Comparison of ENCODE assay signal across 8 mouse cellular contexts in the genomic region with DNA sequence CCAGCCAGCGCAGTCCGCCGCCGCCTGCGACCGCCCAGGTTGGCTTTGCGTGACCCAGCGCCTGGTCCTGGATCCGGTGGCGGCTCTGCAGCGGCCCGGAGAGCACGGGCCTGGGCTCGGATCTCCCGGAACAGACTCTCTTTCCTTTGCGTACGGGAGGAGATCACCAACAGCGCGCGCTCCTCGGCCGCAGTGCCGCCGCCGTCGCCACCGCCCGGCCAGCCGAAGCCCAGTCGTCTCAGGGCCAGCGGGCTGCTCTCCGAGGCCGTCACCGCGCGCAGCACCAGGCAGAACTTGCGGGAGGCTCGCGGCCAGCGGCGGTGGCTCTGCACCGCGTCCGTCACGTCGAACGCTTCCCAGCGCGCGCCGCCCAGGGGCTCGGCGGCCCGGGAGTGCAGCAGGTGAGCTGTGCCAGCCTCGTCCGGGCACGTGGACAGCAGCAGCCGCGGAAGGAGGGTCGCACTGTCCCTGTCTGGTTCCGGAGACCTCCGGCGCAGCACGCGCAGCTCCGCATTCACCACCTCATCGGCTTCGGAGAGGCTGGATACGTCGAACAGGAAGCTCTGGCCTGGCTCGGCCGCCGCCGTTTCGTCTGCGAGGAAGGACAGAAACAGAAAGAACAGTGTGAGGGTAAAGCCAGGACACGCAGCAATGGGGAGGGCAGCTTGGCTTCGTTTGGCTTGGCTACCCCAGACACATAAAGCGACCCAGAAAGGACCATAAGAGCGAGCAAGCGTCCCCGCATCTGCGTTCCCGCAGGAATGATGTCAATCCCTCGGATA. TPM values are rescaled to one million over a fixed set of nuclear protein-coding genes. Genes with fewer than 3 reads are reported as not detected.
DNase-seq lines count a peak whose midpoint lies in the region; ATAC-seq and TF ChIP-seq lines count a peak whose summit lies in the region.
"Had no signal": no experiment of that assay in that cellular context is flagged by ENCODE, and none has a peak within 500 bp of the region (broad histone marks: within the 10 kb centered on the region; RNA-seq: fewer than 3 reads in every experiment).

No protein-coding gene starts in this region.

- H3K9ac ChIP-seq in lung, embryonic 15.5 days = no peak overlapping the region
- H3K9ac ChIP-seq in forebrain, embryonic 11.5 days (ENCODE audit: low read length) = no peak overlapping the region
- H3K9ac ChIP-seq in limb, embryonic 14.5 days (ENCODE audit: low read depth, low read length, severe bottlenecking) = peak overlapping the region; percentile 36; the same call in 1 of the 2 replicates
- H3K9ac ChIP-seq in stomach, embryonic 15.5 days = no peak overlapping the region

- H3K9me3 ChIP-seq in lung, embryonic 15.5 days = no peaks in the 10 kb centered on the region
- H3K9me3 ChIP-seq in forebrain, embryonic 11.5 days (ENCODE audit: control insufficient read depth, low read length) = no peaks in the 10 kb centered on the region
- no peaks in the 10 kb centered on the region for H3K9me3 ChIP-seq in limb, embryonic 14.5 days (ENCODE audit: control insufficient read depth, low read length)
- H3K9me3 ChIP-seq in stomach, embryonic 15.5 days = no peaks in the 10 kb centered on the region

- H3K4me3 ChIP-seq in lung, embryonic 15.5 days = peak overlapping the region; percentile 41
- peak overlapping the region; percentile 26 for H3K4me3 ChIP-seq in forebrain, embryonic 11.5 days (ENCODE audit: low read depth, low read length)
- H3K4me3 ChIP-seq in limb, embryonic 14.5 days (replicated peaks; ENCODE audit: low read length) = peak overlapping the region; percentile 41
- peak overlapping the region; percentile 41 for H3K4me3 ChIP-seq in stomach, embryonic 15.5 days (replicated peaks)

- no peak for TF ChIP-seq POLR2A in limb, embryonic 14.5 days (IDR thresholded peaks at IDR 0.05; ENCODE audit: borderline replicate concordance, extremely low read depth, insufficient read depth, insufficient read length)

- WGBS in lung, embryonic 15.5 days = 3% methylated on average over 85 of the region's 85 CpGs
- WGBS in forebrain, embryonic 11.5 days = 1% methylated on average over 82 of the region's 85 CpGs
- 2% methylated on average over 50 of the region's 85 CpGs for WGBS in limb, embryonic 14.5 days
- WGBS in stomach, embryonic 15.5 days = 3% methylated on average over 82 of the region's 85 CpGs

- no peak for ATAC-seq in lung, embryonic 15.5 days (ENCODE audit: borderline replicate concordance, extremely low read depth, low FRiP score, low TSS enrichment)
- ATAC-seq in forebrain, embryonic 11.5 days (replicated peaks; ENCODE audit: low FRiP score) = no peak
- no peak for ATAC-seq in limb, embryonic 14.5 days (ENCODE audit: low FRiP score, low read depth)
- ATAC-seq in stomach, embryonic 15.5 days (ENCODE audit: insufficient read depth, low FRiP score, low read depth) = no peak
- ATAC-seq: activated CD4-positive, CD25-positive, alpha-beta regulatory T cell, adult 4 months had no signal

- peaks cover 41% of the 10 kb centered on the region for H3K4me1 ChIP-seq in lung, embryonic 15.5 days
- H3K4me1 ChIP-seq in forebrain, embryonic 11.5 days (replicated peaks; ENCODE audit: control insufficient read depth, insufficient read depth, low read length) = peaks cover 14% of the 10 kb centered on the region; the same call in 1 of the 2 replicates
- peaks cover 12% of the 10 kb centered on the region for H3K4me1 ChIP-seq in limb, embryonic 14.5 days (ENCODE audit: control insufficient read depth, insufficient read depth, low read length)
- peaks cover 26% of the 10 kb centered on the region for H3K4me1 ChIP-seq in stomach, embryonic 15.5 days

- no peak overlapping the region for H3K27ac ChIP-seq in lung, embryonic 15.5 days
- no peak overlapping the region for H3K27ac ChIP-seq in forebrain, embryonic 11.5 days (ENCODE audit: low read depth, low read length)
- no peak overlapping the region for H3K27ac ChIP-seq in limb, embryonic 14.5 days (replicated peaks; ENCODE audit: low read depth, low read length)
- H3K27ac ChIP-seq in stomach, embryonic 15.5 days = no peak overlapping the region

- peaks cover 90% of the 10 kb centered on the region for H3K27me3 ChIP-seq in lung, embryonic 15.5 days
- peaks cover 78% of the 10 kb centered on the region for H3K27me3 ChIP-seq in forebrain, embryonic 11.5 days (ENCODE audit: control insufficient read depth, insufficient read depth, low read length)
- H3K27me3 ChIP-seq in limb, embryonic 14.5 days (ENCODE audit: control insufficient read depth, insufficient read depth, low read length) = peaks cover 88% of the 10 kb centered on the region
- H3K27me3 ChIP-seq in stomach, embryonic 15.5 days (replicated peaks) = peaks cover 86% of the 10 kb centered on the region

- no peak for DNase-seq in lung, postnatal 14 days
- peak; percentile 70 for DNase-seq in forebrain, embryonic 11.5 days (ENCODE audit: low spot score)
- DNase-seq in limb, embryonic 14.5 days (ENCODE audit: low spot score) = no peak
- no peak for DNase-seq in frontal cortex, postnatal 36 days (ENCODE audit: low spot score in 2 of 2)
- DNase-seq in thymus, postnatal 25 days = no peak

- H3K4me2 ChIP-seq in lung, embryonic 15.5 days = peak overlapping the region; percentile 70
- peak overlapping the region; percentile 45 for H3K4me2 ChIP-seq in forebrain, embryonic 11.5 days (ENCODE audit: low read depth, low read length, severe bottlenecking)
- peak overlapping the region; percentile 61 for H3K4me2 ChIP-seq in limb, embryonic 14.5 days (replicated peaks; ENCODE audit: low read depth, low read length, severe bottlenecking)
- peak overlapping the region; percentile 68 for H3K4me2 ChIP-seq in stomach, embryonic 15.5 days

- H3K36me3 ChIP-seq in lung, embryonic 15.5 days = no peaks in the 10 kb centered on the region
- H3K36me3 ChIP-seq in forebrain, embryonic 11.5 days (ENCODE audit: control insufficient read depth, insufficient read depth, low read length) = no peaks in the 10 kb centered on the region
- H3K36me3 ChIP-seq in limb, embryonic 14.5 days (ENCODE audit: control insufficient read depth, insufficient read depth, low read length) = no peaks in the 10 kb centered on the region
- H3K36me3 ChIP-seq in stomach, embryonic 15.5 days = no peaks in the 10 kb centered on the region

RNA-seq across cellular contexts. Expression of gene Gdf7, which starts 3.2 kb away (rescaled TPM):
- not detected in 2 replicates for polyA plus RNA-seq in lung, embryonic 15.5 days (2015; fragmentation: Nextera tagmentation; extraction: Ambion mirVana)
- 0.75 TPM in 1 of 2 replicates, not detected in the other for polyA plus RNA-seq in forebrain, embryonic 11.5 days (2014; fragmentation: Nextera tagmentation; extraction: Ambion mirVana)
- 0.62 and 0.81 TPM in 2 replicates for polyA plus RNA-seq in limb, embryonic 14.5 days (2012; rRNA removed)
- polyA plus RNA-seq in limb, embryonic 14.5 days (2014; fragmentation: Nextera tagmentation; extraction: Ambion mirVana) = 0.34 and 0.51 TPM in 2 replicates
- polyA plus RNA-seq in stomach, embryonic 15.5 days (2015; fragmentation: Nextera tagmentation; extraction: Ambion mirVana) = not detected in 2 replicates
- polyA plus RNA-seq: activated CD4-positive, CD25-positive, alpha-beta regulatory T cell, adult 4 months had no signal

RNA-seq across cellular contexts. Expression of gene Hs1bp3, which starts 14.7 kb away (rescaled TPM):
- 16.2 and 16.3 TPM in 2 replicates for polyA plus RNA-seq in lung, embryonic 15.5 days (2015; fragmentation: Nextera tagmentation; extraction: Ambion mirVana)
- 7.8 and 10.5 TPM in 2 replicates for polyA plus RNA-seq in forebrain, embryonic 11.5 days (2014; fragmentation: Nextera tagmentation; extraction: Ambion mirVana)
- polyA plus RNA-seq in limb, embryonic 14.5 days (2012; rRNA removed) = 16.7 and 24.9 TPM in 2 replicates
- 12.6 and 13.6 TPM in 2 replicates for polyA plus RNA-seq in limb, embryonic 14.5 days (2014; fragmentation: Nextera tagmentation; extraction: Ambion mirVana)
- 14.5 and 14.9 TPM in 2 replicates for polyA plus RNA-seq in stomach, embryonic 15.5 days (2015; fragmentation: Nextera tagmentation; extraction: Ambion mirVana)
